Mouse (Mus musculus) yolk sac, embryonic 10.5 days (tissue): ENCODE measurements around the gene Clic3.
"Not testable (repeated sequence)": the region's sequence is repeated elsewhere in the genome, so short reads cannot be mapped to it uniquely, and the experiment has no call there.

Experiments used
- DNase-seq: peaks from one replicate; pipeline ENCODE4 v3.0.0-alpha.2; 2017; ENCODE audit warnings: low spot score

The Clic3 gene

GRCm38 (mm10) chr2:25456205-25456953 is at the start of gene Clic3:
TSS of gene Clic3 (plus strand) at chr2:25456838.
- DNase-seq, result no peak

- no peak for DNase-seq
These were observed 47.7 kb upstream of the Clic3 start for GRCm38 (mm10) chr2:25408908-25409307.

GRCm38 (mm10) chr2:25413436-25413835 is 43.2 kb upstream of the Clic3 start:
- not testable (repeated sequence) for DNase-seq

- no peak for DNase-seq
These were observed 39.2 kb upstream of the Clic3 start for GRCm38 (mm10) chr2:25417426-25417825.

GRCm38 (mm10) chr2:25421896-25422295 is 34.7 kb upstream of the Clic3 start:
- no peak for DNase-seq

GRCm38 (mm10) chr2:25422587-25423410 is 33.8 kb upstream of the Clic3 start, which contains the start of gene Fut7:
TSS of gene Fut7 (plus strand) at chr2:25423267.
- no peak for DNase-seq

GRCm38 (mm10) chr2:25423626-25424025 is 33.0 kb upstream of the Clic3 start:
- no peak for DNase-seq

GRCm38 (mm10) chr2:25425481-25425880 is 31.2 kb upstream of the Clic3 start:
- DNase-seq, result no peak

- DNase-seq, result peak; percentile 32
These were observed 29.9 kb upstream of the Clic3 start for GRCm38 (mm10) chr2:25426721-25427191.

- DNase-seq, result no peak
These were observed 29.4 kb upstream of the Clic3 start for GRCm38 (mm10) chr2:25427256-25427655.

- peak; percentile 87 for DNase-seq
These were observed 28.0 kb upstream of the Clic3 start, which contains the start of gene Abca2 for GRCm38 (mm10) chr2:25428442-25429236. TSS of gene Abca2 (plus strand) at chr2:25428703.

- no peak for DNase-seq
These were observed 27.0 kb upstream of the Clic3 start for GRCm38 (mm10) chr2:25429435-25430180.

GRCm38 (mm10) chr2:25430395-25431233 is 26.0 kb upstream of the Clic3 start:
- DNase-seq, result no peak

- DNase-seq, result no peak
These were observed 25.3 kb upstream of the Clic3 start for GRCm38 (mm10) chr2:25431308-25431855.

- DNase-seq, result no peak
These were observed 24.1 kb upstream of the Clic3 start for GRCm38 (mm10) chr2:25432326-25433098.

- no peak for DNase-seq
These were observed 23.5 kb upstream of the Clic3 start for GRCm38 (mm10) chr2:25433101-25433500.

GRCm38 (mm10) chr2:25434292-25434691 is 22.3 kb upstream of the Clic3 start:
- DNase-seq, result no peak

GRCm38 (mm10) chr2:25436286-25436820 is 20.3 kb upstream of the Clic3 start:
- no peak for DNase-seq

GRCm38 (mm10) chr2:25441067-25441466 is 15.6 kb upstream of the Clic3 start:
- DNase-seq, result no peak
